Mouse (Mus musculus) intestine, embryonic 14.5 days (tissue): ENCODE measurements around the gene 4930432K21Rik. TPM values are rescaled to one million over a fixed set of nuclear protein-coding genes. Genes with fewer than 3 reads are reported as not detected.
A peak's percentile ranks its signal among the peaks of the same experiment; 100 is the strongest.

ENCODE experiments used
- ATAC-seq: fragments of 200-750 bp; cut with Nextera tagmentation; replicated peaks from 2 replicates; pipeline ENCODE4 v1.8.0; 2017; ENCODE audit warnings: low read depth, moderate number of reproducible peaks, moderate TSS enrichment, moderate library complexity; ENCODE audit not compliant: low FRiP score, low TSS enrichment
- DNase-seq: peaks from one replicate; pipeline ENCODE4 v3.0.0-alpha.2; 2018; ENCODE audit warnings: low spot score
- H3K27ac ChIP-seq: fragments of 300-500 bp; sonication (generic); 2 replicates; pipeline ENCODE4 v1.5.1; 2014; ENCODE audit warnings: low read depth, mild to moderate bottlenecking, control low read depth
- H3K27me3 ChIP-seq: fragments of 300-500 bp; sonication (generic); replicated peaks from 2 replicates; pipeline ENCODE4 v1.6.1; 2014; ENCODE audit warnings: low read length, control low read depth; ENCODE audit not compliant: control insufficient read depth, insufficient read depth
- H3K36me3 ChIP-seq: fragments of 300-500 bp; sonication (generic); 2 replicates; pipeline ENCODE4 v1.6.1; 2014; ENCODE audit warnings: low read length, control low read depth; ENCODE audit not compliant: control insufficient read depth, insufficient read depth
- H3K4me1 ChIP-seq: fragments of 300-500 bp; sonication (generic); replicated peaks from 2 replicates; pipeline ENCODE4 v1.6.1; 2014; ENCODE audit warnings: low read length, control low read depth, mixed read lengths; ENCODE audit not compliant: control insufficient read depth, insufficient read depth
- H3K4me2 ChIP-seq: fragments of 300-500 bp; sonication (generic); 2 replicates; pipeline ENCODE4 v1.6.1; 2014; ENCODE audit warnings: low read length
- H3K4me3 ChIP-seq: fragments of 300-500 bp; sonication (generic); 2 replicates; pipeline ENCODE4 v1.5.1; 2014; ENCODE audit warnings: low read depth, low read length, control low read depth, mixed read lengths
- H3K9ac ChIP-seq: fragments of 300-500 bp; sonication (generic); 2 replicates; pipeline ENCODE4 v1.6.1; 2014; ENCODE audit warnings: mild to moderate bottlenecking, low read length
- H3K9me3 ChIP-seq: fragments of 300-500 bp; sonication (generic); 2 replicates; pipeline ENCODE4 v1.6.1; 2016; ENCODE audit warnings: low read length, control low read depth; ENCODE audit not compliant: control insufficient read depth
- WGBS: fragments of 180-500 bp; shearing (Covaris S2); extraction: QIAGEN DNeasy Blood & Tissue Kit; methylation state at CpG from one replicate; pipeline ENCODE4 v1.1.7; 2014; 5-methylcytosine and 5-hydroxymethylcytosine counted together
- polyA plus RNA-seq: library from polyadenylated mRNA; unstranded; fragments of >200 nt; fragmentation: Nextera tagmentation; extraction: Ambion mirVana; gene quantifications from 2 replicates; pipeline ENCODE4 v1.2.1, GENCODE M21; 2014

4930432K21Rik gene
- polyA plus RNA-seq, 1 experiment from 2014 or later = 0.92 TPM

GRCm38 (mm10) chr8:84170096-84170495 lies 22.3 kb downstream of the 4930432K21Rik start:
- WGBS = 92% methylated on average over 5 of the region's 5 CpGs
- H3K9ac ChIP-seq = no peak overlapping the region
- H3K36me3 ChIP-seq = peaks cover 37% of the 10 kb centered on the region
- no peak for ATAC-seq
- no peak overlapping the region for H3K4me2 ChIP-seq
- no peak for DNase-seq
- no peaks in the 10 kb centered on the region for H3K4me1 ChIP-seq
- H3K27me3 ChIP-seq = no peaks in the 10 kb centered on the region
- no peak overlapping the region for H3K4me3 ChIP-seq
- H3K9me3 ChIP-seq = no peaks in the 10 kb centered on the region
- H3K27ac ChIP-seq = no peak overlapping the region

GRCm38 (mm10) chr8:84173861-84174260 lies 26.0 kb downstream of the 4930432K21Rik start:
- H3K9ac ChIP-seq = no peak overlapping the region
- no peak for DNase-seq
- H3K9me3 ChIP-seq = no peaks in the 10 kb centered on the region
- WGBS = 91% methylated on average over 6 of the region's 6 CpGs
- H3K4me2 ChIP-seq = no peak overlapping the region
- ATAC-seq = no peak
- H3K4me1 ChIP-seq = no peaks in the 10 kb centered on the region
- H3K27me3 ChIP-seq = no peaks in the 10 kb centered on the region
- no peak overlapping the region for H3K4me3 ChIP-seq
- H3K36me3 ChIP-seq = peaks cover 46% of the 10 kb centered on the region
- no peak overlapping the region for H3K27ac ChIP-seq

GRCm38 (mm10) chr8:84176560-84176959 lies 28.7 kb downstream of the 4930432K21Rik start:
- no peak for DNase-seq
- H3K27me3 ChIP-seq = no peaks in the 10 kb centered on the region
- 22% methylated on average over 3 of the region's 3 CpGs for WGBS
- peaks cover 20% of the 10 kb centered on the region for H3K4me1 ChIP-seq
- no peak overlapping the region for H3K27ac ChIP-seq
- peaks cover 42% of the 10 kb centered on the region for H3K36me3 ChIP-seq
- H3K4me3 ChIP-seq = no peak overlapping the region
- H3K9me3 ChIP-seq = no peaks in the 10 kb centered on the region
- H3K4me2 ChIP-seq = no peak overlapping the region
- no peak overlapping the region for H3K9ac ChIP-seq
- no peak for ATAC-seq

- no peaks in the 10 kb centered on the region for H3K9me3 ChIP-seq
- H3K4me1 ChIP-seq = peaks cover 23% of the 10 kb centered on the region
- H3K36me3 ChIP-seq = peaks cover 34% of the 10 kb centered on the region
- no peaks in the 10 kb centered on the region for H3K27me3 ChIP-seq
- H3K4me3 ChIP-seq = no peak overlapping the region
- WGBS = 84% methylated on average over 3 of the region's 3 CpGs
- no peak for DNase-seq
- no peak for ATAC-seq
- no peak overlapping the region for H3K9ac ChIP-seq
- H3K27ac ChIP-seq = no peak overlapping the region
- H3K4me2 ChIP-seq = no peak overlapping the region
These were observed 29.6 kb downstream of the 4930432K21Rik start for GRCm38 (mm10) chr8:84177405-84177804.

GRCm38 (mm10) chr8:84178592-84178991 lies 30.8 kb downstream of the 4930432K21Rik start:
- H3K9me3 ChIP-seq = no peaks in the 10 kb centered on the region
- DNase-seq = no peak
- H3K4me3 ChIP-seq = no peak overlapping the region
- 82% methylated on average over 8 of the region's 8 CpGs for WGBS
- H3K27ac ChIP-seq = no peak overlapping the region
- H3K4me2 ChIP-seq = no peak overlapping the region
- peaks cover 22% of the 10 kb centered on the region for H3K36me3 ChIP-seq
- H3K4me1 ChIP-seq = peaks cover 30% of the 10 kb centered on the region
- no peak overlapping the region for H3K9ac ChIP-seq
- H3K27me3 ChIP-seq = no peaks in the 10 kb centered on the region
- ATAC-seq = no peak

- H3K27ac ChIP-seq = no peak overlapping the region
- H3K4me3 ChIP-seq = peak overlapping the region; percentile 10
- H3K4me1 ChIP-seq = peaks cover 38% of the 10 kb centered on the region
- H3K36me3 ChIP-seq = peaks cover 11% of the 10 kb centered on the region; the same call in 1 of the 2 replicates
- no peaks in the 10 kb centered on the region for H3K9me3 ChIP-seq
- WGBS = 10% methylated on average over 4 of the region's 4 CpGs
- peak overlapping the region; percentile 42 for H3K9ac ChIP-seq
- peak overlapping the region; percentile 46 for H3K4me2 ChIP-seq
- DNase-seq (no peak), ATAC-seq (no peak)
- no peaks in the 10 kb centered on the region for H3K27me3 ChIP-seq
These were observed 32.1 kb downstream of the 4930432K21Rik start for GRCm38 (mm10) chr8:84179946-84180345.

- Histone ChIP-seq H3K27me3 (no peaks in the 10 kb centered on the region), H3K9ac (peak overlapping the region; percentile 42), H3K36me3 (peaks cover 11% of the 10 kb centered on the region; the same call in 1 of the 2 replicates), H3K9me3 (no peaks in the 10 kb centered on the region), H3K4me1 (peaks cover 38% of the 10 kb centered on the region), H3K4me3 (peak overlapping the region; percentile 10), H3K27ac (peak overlapping the region; percentile 77), H3K4me2 (peak overlapping the region; percentile 46)
- DNase-seq (peak; percentile 86), ATAC-seq (peak; percentile 70)
- WGBS = 2% methylated on average over 16 of the region's 16 CpGs
These were observed 32.8 kb downstream of the 4930432K21Rik start for GRCm38 (mm10) chr8:84180530-84181190.

- ATAC-seq (no peak; the same call in 1 of the 2 replicates), DNase-seq (no peak)
- Histone ChIP-seq H3K36me3 (peaks cover 11% of the 10 kb centered on the region; the same call in 1 of the 2 replicates), H3K4me1 (peaks cover 41% of the 10 kb centered on the region), H3K4me3 (peak overlapping the region; percentile 81), H3K27me3 (no peaks in the 10 kb centered on the region), H3K27ac (no peak overlapping the region), H3K4me2 (peak overlapping the region; percentile 73), H3K9ac (peak overlapping the region; percentile 97), H3K9me3 (no peaks in the 10 kb centered on the region)
- WGBS = 46% methylated on average over 4 of the region's 4 CpGs
These were observed 35.0 kb downstream of the 4930432K21Rik start for GRCm38 (mm10) chr8:84182833-84183232.
